Mouse (Mus musculus) kidney, postnatal 14 days (tissue): ENCODE data around the gene Cactin.

ENCODE experiments used
- DNase-seq: peaks from one replicate; pipeline ENCODE4 v3.0.0; 2022; ENCODE audit warnings: mixed read lengths

The Cactin gene

DNA sequence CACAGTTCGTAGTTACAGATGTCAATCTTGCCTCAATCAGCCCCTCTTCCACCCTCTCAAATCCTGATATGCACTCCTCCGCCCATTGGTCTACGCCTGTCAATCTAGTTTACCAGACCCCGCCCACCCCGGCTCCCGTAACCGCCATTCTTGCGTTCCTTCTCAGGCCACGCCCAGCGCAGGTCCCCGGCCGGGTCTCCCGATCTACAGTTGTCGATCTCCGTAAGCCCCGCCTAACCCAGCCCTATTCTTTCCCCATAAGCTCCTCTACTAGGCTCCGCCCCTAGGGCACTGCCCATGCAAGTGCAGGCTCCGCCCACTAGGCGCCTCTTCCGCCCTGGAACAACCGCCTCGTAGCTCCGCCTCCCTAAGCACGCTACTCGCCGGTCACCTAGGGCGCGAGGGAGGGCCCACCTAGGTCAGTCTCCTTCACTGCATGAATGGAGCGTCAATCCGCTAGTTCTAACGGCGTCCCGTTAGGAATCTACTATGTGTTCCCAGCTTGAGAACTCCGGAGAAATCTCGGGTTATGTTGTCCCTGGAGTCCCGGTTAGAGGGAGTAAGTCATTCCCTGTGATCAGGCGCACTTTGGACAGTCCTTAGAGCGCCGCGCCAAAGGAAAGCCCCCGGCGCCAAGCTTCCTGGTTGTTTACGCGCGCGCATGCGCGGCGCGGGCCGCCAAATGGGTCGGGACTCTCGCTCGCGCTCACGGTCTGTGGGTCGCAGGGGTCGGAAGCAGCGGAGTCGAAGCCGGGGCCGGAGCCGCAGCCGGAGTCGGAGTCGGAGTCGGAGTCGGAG is at the start of gene Cactin:
TSS of gene Cactin (plus strand) at position 554 of the 798 bp plus-strand sequence.
- DNase-seq = peak; percentile 100

DNA sequence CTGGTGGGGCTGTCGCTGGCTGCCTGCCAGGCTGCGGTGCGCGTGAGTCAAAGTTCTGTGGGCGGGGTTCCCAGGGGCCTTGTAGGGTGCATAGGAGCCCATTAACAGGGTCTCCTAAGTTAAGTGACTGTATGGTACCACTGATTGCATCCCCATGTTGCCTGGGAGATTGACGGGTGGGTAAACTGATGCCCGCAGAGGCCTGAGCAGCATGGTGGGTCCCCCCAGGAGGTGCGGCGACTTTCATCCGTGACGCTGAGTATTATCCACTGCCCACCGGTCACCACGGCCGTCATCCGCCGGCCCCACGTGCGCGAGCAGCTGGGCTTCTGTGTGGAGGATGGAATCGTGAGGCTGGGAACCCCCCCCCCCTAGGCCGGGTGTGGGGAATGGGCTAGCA is 48.5 kb upstream of the Cactin start:
- DNase-seq = no peak

DNA sequence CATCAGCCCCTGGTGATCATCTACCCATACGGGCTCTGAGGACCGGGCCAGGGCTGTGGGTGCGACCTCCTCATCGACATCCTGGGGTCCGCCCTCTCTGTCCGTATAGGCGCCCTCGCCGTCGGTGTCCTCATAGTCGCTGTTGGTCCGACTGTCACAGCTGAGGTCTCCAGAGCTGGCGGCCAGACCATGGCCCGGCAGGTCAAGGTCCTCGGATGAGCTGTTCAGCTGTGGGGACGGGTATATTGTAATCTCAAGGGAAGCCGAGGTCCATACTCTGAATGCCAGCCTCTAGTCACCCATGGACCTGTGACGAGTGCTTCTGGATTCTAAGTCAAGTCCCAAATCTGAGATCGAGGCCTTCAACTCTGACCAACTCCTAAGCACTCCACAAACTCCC is 47.1 kb upstream of the Cactin start:
- DNase-seq = no peak

DNA sequence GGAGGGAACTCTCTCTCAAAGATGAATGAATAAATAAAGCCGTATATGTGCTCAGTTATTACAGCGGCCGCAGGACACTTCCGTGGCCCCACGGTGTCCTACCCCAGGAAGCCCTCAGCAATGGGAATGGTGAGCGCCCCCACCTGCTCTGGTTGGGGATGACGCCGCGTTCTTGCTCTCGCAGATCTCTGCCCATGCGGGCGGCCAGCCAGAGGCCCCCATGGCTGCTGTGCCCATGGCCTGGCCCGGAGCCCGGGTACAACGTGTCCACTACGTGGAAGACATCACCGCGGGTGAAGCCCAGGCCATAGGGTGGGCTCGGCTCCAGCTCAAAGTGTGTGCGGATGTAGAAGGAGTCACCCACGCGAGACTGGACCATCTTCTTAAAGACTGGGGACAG is 43.2 kb upstream of the Cactin start:
- DNase-seq = no peak

DNA sequence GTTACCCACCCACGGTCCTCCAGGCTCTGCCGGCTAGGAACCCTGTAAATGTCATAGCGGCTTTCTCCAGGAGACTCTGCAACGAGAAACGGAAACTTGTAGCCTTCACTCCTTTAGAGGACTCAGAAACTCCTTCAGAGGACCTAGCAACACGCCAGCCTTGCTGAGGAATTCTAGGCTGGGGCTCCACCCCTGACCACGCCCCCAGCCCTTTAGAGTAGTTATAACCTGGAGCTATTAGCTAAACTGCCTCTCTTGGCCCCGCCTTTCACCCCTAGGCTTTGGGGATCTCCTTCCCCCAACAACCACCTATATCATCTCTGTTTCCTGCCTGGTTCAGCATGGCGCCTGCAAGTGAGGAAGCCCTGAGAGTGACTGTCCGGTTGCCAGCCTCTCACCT is 41.4 kb upstream of the Cactin start:
- DNase-seq = no peak

DNA sequence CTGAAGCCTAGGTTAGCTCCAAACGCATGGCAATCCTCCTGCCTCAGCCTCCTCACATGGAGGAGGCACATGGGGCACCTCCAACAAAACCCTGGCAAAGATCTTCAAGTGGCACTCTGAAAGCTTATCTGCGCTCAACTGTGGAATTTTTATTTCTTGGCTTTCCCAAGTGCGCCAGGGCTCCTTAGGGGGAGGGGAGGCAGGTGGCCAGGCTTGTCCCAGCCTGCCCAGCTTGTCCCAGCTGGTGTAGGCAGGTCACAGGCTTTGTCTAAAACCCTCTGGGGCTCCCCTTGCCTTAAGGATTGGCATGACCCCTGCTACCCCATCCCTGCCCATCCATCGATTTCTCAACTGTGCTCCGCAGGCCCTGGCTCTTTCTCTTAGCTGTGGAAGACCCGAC is 36.7 kb upstream of the Cactin start:
- no peak for DNase-seq

DNA sequence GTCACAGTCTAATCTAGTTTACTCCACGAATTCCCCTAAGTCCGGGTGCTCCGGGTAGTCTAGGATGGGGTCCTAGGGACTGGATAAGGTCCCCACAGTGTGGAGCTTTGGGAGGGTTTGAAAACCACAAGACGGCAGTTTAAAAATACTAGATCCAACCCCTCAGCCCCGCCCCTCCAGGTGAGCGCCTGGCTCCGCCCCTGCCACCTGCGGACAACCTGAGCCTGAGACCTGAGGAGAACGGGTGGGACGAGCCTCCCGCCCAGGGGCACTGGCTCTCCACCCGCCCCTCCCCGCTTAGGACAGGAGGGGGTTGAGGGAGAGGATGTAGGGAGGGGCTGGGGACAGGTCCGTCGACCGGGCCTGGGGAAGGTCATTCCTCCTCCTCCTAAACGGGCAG is 36.2 kb upstream of the Cactin start:
- peak; percentile 80 for DNase-seq

DNA sequence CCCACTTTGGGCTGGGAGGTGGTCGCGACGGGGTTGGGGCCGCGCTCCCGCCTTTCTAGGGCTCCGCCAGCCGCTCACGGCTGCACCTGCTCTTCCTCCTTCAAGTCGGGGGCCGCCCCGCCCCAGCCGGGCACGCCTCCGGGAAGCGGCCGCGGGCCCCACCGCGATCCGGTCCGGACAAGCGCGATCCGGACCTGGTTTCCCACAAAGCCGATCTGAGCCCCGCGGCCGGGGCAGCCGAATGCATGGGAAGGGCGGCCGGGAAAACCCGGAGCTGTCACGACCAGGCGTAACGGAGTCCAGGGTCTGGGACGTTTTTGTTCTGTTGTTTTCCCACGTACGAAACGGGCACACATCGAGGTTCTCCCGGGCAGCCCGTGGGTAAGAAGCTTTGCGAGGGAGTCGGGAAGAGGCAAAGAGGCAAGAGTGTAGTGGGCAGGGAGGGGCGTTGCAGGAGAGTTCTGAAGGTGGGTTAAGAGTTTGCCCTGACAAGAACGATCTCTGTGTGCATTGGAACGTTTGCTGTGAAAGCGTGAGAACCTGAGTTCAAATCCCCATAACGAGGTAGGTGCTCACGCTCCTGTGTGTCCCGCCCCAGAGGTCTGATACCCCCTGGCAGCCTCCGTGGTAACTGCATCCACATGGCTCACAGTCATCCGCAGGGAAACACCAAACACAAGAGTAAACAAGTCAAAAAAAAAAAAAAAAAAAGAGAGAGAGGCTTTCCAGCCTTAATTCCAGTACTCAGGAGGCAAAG is 35.0 kb upstream of the Cactin start:
- DNase-seq = peak; percentile 95

DNA sequence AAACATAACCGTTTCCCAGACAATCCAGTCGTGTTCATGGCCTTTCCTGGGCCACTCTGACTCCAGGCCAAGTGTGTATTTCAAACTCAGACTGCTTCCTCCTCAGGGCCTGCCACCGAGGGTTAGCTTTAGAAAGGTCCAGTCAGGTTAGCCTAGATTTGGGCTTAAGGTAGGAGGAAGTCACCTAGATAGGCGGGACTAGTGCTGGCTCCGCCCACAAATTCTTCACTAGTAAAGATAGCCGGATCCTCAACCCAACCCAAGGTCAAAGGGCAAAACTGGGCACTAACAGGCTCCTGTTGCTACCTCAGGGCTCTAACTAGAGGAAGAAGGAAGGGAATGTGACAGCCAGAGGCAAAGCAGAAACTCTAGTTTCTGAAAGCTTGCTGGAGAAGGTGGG is 34.3 kb upstream of the Cactin start:
- DNase-seq = peak; percentile 67

DNA sequence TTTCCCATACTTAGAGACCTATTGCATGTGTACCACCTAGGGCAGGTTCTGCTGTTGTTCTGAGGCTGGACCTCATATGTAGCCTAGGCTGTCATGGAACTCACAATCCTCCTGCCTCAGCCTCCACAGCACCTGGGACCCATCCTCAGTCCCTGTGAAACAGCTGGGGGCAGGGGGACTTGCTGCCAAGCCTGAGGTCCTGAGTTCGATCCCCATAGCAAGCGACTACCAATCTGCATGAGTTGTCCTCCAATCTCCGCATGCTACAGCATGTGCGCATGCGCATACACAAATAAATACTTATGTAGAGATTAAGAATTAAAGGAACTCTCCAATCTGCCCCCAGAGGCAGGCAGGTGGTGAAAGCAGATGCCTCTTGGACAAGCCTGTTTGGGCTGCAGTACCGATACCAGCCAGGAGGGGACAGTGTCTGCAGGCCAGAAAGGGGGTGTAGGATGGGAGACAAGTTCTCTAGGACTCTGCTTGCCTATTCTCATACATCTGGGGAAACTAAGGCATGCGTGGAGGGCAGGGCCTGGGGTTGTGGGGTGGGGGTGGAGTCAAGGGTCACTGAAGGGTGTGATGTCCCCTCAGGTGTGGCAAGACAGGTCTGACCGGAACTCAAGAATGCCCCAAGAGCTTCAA is 33.3 kb upstream of the Cactin start:
- peak; percentile 48 for DNase-seq

DNA sequence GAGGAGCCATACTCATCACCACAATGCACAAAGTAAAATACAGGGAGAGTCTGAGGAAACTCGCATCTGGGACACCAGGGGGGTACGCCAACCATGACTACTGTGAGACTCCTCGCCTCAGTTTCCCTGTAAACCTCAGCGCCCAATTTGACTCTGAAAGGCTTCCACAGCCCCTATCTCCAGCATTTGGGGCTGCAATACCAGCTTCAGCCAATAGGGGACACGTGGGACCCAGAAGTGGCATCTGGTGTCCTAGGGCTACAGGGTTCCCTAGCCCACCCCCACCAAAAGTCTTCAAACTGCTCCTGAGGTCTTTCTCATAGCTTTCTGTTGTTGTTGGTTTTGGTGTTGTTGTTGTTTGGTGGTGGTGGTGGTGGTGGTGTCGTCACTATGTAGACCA is 32.3 kb upstream of the Cactin start:
- no peak for DNase-seq

DNA sequence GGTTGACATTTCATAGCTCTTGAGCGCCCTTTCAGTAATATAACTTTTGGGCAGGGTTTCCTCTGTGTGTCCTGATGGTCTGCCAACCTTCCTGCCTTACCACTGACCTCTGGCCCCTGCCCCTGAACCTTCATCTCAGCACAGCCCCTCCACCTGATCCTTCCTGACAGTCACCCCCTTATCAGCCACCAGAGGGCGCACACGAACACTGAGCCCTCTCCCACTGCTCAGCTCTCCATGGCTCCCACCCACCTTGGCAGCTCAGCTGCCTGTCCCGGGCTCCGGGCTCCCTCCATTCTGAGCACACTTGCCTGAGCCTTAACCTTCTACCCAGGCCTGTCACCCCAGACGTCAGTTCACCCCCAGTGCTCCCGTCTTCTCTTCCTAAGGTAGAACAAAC is 31.6 kb upstream of the Cactin start:
- DNase-seq = peak; percentile 77

DNA sequence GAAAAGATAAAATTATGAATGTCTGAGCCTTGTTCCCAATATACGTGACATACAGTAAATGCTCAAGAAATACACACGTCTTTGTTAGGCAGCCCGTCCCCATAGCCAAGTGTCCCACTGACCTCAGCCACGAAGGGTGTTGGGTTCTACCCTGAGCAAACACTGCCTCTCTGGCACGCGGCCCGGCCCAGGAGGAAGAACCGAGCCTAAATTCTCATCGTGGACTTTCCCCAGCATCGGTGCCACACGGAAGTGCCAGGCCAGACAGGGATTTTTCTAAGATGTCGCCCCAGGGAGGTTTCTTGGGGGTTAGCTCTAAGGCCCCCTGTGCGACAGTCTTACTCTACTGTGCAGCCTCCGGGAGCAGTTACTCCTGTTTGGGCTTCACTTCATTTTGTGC is 31.1 kb upstream of the Cactin start:
- DNase-seq = no peak

DNA sequence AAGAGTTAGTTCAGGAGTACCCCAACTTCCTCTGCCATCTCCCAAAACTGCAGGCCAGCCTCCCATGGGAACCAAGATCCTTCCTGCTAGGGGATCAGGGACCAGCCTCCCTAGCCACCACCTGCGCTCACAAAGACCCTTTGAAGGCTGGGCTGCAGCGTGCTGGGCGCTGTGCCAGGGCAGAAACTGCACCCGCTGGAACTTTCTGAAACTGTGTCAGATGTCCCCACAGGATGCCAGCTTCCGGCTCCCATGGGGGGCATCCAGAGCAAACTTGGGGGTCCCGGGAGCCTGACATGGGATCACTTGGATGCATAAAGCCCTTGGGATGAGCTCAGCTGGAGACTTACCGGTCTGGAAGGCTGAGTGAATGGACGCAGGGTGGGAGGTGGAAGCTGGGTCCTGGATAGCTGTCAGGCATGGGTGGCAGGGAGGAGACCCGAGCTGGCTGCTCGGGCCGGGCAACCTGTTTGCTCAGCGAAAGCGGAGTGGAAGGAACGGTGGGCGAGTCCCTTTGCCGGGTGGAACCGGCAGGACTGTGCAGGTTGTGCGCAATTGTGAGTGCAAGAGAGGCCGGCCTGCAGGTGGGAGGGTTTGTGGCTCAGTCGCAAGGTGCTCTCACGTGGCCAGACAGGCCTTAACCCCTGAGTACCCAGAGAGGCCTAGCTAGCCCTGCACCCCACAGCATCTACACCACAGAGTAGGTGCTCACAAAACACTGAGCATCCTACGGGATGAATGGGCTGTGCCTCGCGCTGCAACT is 30.0 kb upstream of the Cactin start:
- peak; percentile 55 for DNase-seq

DNA sequence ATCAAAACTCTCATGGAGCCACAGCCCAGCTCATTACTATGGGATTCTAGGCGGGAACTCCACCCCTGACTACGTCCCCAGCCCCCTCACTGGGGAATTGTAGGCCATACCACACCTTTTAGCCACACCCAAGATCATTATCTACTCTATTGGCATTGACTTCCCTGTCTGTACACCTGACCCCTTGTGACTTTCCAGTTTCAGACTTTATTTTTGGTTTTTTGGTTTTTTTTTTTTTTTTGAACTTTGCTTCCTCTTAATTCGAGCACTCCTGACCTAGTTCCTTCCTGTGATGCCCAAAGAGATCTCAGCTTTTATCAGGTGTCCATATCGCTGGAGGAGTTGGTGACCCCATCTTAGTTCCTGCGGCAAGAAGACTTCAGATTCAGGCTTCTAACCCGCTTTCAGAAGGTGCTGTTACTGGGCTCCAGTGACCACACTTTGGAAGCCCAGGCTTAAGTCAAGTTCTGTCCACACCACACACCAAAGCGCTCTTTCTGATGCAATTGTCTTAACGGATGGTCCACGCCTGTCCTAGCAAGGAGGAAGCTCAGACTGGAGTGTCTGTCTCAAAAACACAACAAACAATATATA is 29.3 kb upstream of the Cactin start, which contains the start of gene Tjp3:
TSS of gene Tjp3 (minus strand) at position 71 of the 594 bp plus-strand sequence.
- no peak for DNase-seq

DNA sequence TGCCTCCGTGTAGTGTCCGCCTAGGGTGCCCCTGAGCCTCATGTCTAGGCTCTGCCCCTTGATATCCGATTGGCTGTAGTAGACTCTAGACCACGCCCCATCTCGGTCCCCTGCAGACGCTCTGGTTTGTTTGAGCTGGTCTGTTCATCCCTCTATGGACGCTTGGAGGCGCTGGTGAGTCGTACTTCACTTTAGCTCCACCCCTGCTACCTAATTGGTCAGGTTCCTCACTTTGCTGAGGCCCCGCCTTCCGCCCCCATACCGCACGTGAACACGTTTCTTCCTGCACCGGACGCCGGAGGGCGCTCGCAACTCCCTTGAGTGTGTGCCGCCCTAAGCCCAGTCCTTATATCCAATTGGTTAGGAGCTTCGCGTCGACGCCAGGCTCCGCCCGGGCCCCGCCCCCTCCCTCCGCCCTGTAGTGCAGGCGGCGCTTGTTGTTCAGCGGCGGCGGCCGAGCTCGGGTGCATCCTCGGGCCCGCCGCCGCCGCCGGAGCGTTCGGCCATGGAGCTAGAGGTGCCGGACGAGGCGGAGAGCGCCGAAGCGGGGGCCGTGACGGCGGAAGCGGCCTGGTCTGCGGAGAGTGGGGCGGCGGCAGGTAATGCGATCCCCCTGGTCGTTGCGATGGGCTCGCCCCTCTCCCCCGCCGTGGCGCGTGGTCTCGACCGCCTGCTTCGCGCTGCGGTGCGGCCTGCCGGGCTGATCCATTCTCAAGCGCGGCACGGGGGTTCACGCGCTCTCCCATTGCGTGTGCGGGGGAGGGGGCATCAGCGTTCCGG is 28.2 kb upstream of the Cactin start, which contains the start of gene Pip5k1c:
TSS of gene Pip5k1c (plus strand) at position 410 of the 780 bp plus-strand sequence.
- DNase-seq = peak; percentile 100

DNA sequence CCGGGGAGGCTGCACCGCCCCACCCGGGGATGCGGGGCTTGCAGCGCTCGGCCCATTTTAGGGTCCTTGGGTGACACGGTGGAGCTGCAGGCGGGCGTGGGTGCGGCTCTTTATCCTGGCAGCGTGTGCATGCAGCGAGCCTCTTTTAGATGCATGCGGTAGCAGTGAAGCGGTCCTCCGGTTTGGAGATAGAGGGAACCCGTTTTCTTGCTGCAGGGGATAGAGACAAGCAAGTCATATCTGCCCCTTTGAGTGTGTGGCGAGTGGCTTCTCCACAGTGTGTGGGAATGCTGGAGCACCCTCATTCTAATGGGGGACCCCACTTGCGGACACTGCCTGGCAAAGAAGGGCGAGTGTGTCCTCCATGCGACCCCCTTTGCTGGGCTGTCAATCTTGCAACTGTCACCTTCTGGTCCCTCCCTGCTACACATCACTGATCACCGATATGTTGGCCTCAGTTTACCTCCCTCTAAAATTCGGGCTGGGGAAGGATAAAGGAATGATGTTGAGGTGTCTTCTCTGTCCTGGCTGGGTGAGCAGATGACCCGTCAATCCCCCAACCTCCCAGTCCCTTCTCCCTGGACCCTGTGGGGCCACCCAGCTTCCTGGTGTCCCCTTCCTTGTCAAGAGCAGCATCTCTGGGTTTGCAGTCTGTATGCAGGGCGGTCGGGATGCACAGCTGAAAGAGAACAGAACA is 27.4 kb upstream of the Cactin start:
- DNase-seq = no peak

DNA sequence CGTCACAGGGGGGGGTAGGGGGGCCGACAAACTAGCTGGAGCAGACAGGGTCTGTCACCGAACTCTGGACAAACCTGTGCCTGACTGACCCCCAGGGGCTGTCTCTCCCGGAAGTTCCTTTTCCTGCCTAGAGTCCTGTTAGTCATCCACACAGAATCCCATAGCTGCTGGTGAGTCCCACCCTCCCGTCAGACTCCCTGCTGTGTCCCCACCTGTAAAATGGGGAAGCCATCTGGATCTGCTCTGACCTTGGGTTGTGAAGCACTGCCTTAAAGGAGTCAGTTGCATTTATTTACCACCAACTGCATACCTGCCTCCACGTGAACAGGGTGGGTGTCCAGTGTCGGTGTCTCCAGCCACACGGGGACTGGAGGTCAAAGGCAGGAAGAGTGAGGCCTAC is 26.5 kb upstream of the Cactin start:
- no peak for DNase-seq

DNA sequence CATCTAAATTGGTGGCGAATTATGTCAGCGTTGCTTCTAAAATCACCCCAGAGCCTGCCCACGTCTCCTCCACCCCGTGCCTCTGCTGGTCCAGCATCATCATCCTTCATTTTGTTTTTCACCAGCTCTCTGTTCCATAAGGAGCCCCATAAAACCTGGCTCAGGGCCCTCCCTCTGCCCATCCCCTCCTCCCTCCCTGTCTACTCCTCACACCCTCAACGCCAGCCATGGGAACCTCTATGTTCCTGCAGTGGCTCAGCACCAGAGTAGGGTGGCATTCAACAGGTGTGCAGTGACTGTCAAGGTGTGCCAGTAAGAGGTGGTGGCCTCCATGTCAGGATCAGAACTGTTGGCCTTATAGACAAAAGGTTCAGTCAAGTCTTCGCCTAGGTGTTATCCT is 25.7 kb upstream of the Cactin start:
- no peak for DNase-seq

DNA sequence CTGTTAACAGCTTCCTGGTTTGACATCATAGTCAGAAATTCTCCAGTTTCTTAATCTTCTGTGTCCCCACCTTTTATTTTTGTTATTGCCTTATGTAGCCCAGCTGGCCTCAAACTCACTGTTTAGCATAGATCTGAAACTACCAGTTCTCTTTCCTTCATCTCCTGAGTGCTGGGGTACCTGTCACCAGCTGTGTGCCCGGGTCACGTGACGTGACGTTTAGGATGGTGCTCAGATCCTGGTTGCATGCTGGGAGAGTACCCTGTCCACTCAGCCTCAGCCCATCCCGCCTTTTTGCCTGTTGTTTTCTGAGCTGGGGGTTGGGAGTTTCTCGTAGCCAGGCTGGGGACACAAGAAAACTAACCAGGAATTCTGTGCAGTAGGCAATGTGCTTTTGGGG is 23.7 kb upstream of the Cactin start:
- DNase-seq = no peak

DNA sequence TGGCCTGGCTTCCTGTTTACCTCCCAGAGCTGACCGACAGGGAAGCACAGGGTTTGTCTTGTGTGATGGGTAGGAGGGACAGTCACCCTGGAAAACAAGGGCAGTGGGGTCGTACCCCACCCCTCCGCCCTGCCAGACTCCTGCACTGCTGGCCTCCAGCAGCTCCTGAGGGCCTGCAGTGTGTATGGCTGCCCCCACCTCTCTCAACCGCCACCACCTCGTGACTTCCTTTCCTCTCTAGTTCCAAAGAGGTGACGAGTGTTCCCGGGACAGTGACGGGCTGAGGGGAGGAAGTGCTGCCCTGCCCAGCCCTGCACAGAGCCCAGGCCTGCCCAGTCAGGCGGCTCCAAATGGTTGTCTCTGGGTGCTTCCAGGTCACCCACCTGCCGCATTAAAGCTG is 23.1 kb upstream of the Cactin start:
- DNase-seq = peak; percentile 77
